Mouse (Mus musculus) stomach, postnatal 0 days (tissue): ENCODE results near the gene Ccl2. TPM values are rescaled to one million over a fixed set of nuclear protein-coding genes. Genes with fewer than 3 reads are reported as not detected.

Experiments
- ATAC-seq: fragments of 200-750 bp; cut with Nextera tagmentation; 2 replicates; pipeline ENCODE4 v1.8.0; 2017; ENCODE audit not compliant: low FRiP score, low TSS enrichment
- DNase-seq: peaks from one replicate; pipeline ENCODE4 v3.0.0-alpha.2; 2016; ENCODE audit warnings: low spot score
- H3K27ac ChIP-seq: fragments of 300-500 bp; sonication (generic); replicated peaks from 2 replicates; pipeline ENCODE4 v1.5.1; 2014; ENCODE audit warnings: mild to moderate bottlenecking, control low read depth
- H3K27me3 ChIP-seq: fragments of 300-500 bp; sonication (generic); 2 replicates; pipeline ENCODE4 v1.6.1; 2014; ENCODE audit warnings: low read length; ENCODE audit not compliant: control insufficient read depth, insufficient read depth
- H3K36me3 ChIP-seq: fragments of 300-500 bp; sonication (generic); 2 replicates; pipeline ENCODE4 v1.6.1; 2014; ENCODE audit warnings: low read length, mixed read lengths; ENCODE audit not compliant: control insufficient read depth, insufficient read depth
- H3K4me1 ChIP-seq: fragments of 300-500 bp; sonication (generic); replicated peaks from 2 replicates; pipeline ENCODE4 v1.6.1; 2014; ENCODE audit warnings: antibody characterized with exemption; ENCODE audit not compliant: control insufficient read depth, insufficient read depth
- H3K4me2 ChIP-seq: fragments of 300-500 bp; sonication (generic); replicated peaks from 2 replicates; pipeline ENCODE4 v1.6.1; 2014; ENCODE audit warnings: low read depth, mild to moderate bottlenecking, control low read depth, moderate library complexity
- H3K4me3 ChIP-seq: fragments of 300-500 bp; sonication (generic); 2 replicates; pipeline ENCODE4 v1.5.1; 2014; ENCODE audit warnings: low read depth, low read length, control low read depth
- H3K9ac ChIP-seq: fragments of 300-500 bp; sonication (generic); 2 replicates; pipeline ENCODE4 v1.6.1; 2014; ENCODE audit warnings: mild to moderate bottlenecking, low read length, control low read depth, mixed read lengths
- H3K9me3 ChIP-seq: fragments of 300-500 bp; sonication (generic); 2 replicates; pipeline ENCODE4 v1.6.1; 2016; ENCODE audit warnings: low read length; ENCODE audit not compliant: control insufficient read depth
- CTCF ChIP-seq: IDR thresholded peaks from 2 replicates; pipeline ENCODE4 v1.5.1; 2016; ENCODE audit warnings: antibody characterized with exemption, low read depth, mild to moderate bottlenecking, moderate library complexity
- EP300 ChIP-seq: optimal IDR thresholded peaks from 2 replicates; pipeline ENCODE3; 2016; ENCODE audit warnings: antibody characterized with exemption
- WGBS: fragments of 180-500 bp; shearing (Covaris S2); extraction: QIAGEN DNeasy Blood & Tissue Kit; methylation state at CpG from one replicate; pipeline ENCODE4 v1.1.7; 2014; 5-methylcytosine and 5-hydroxymethylcytosine counted together
- polyA plus RNA-seq: library from polyadenylated mRNA; unstranded; fragments of >200 nt; fragmentation: Nextera tagmentation; extraction: Ambion mirVana; gene quantifications from 2 replicates; pipeline ENCODE4 v1.2.1, GENCODE M21; 2015

The Ccl2 gene
- polyA plus RNA-seq, 1 experiment from 2014 or later, result 3.3 TPM

DNA sequence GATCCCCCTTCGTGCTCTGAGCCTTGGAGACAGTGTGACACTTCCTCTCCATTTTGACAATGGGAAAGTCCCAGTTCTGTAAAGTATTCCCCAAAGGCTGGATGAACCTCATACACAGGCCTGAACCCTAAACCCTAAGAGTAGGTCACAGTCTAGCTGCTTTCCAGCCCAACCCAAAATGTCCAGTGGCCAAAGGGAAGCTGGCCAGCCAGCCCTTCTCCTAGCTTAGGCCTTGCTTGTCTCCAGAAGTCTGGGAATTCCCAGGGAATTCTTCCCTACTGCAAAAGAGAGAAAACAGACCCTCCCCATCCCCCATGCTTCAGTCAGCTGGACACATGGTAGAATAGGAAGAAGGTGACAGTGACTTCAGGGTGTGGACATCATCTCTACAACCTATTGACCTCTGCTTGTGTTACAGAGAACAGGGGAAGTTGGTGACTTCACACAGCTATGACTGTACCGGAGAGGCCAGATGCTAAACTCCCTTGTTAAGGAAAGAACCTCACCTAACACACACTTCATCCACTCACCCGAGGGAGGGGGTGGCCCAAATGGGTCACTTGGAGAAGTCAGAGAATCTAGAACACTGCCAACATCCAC lies 19.1 kb upstream of the Ccl2 start:
- 82% methylated on average over 3 of the region's 3 CpGs for WGBS
- Histone ChIP-seq H3K36me3 (no peaks in the 10 kb centered on the region), H3K4me1 (no peaks in the 10 kb centered on the region), H3K9me3 (no peaks in the 10 kb centered on the region), H3K9ac (no peak overlapping the region), H3K27ac (no peak overlapping the region), H3K4me2 (no peak overlapping the region), H3K27me3 (no peaks in the 10 kb centered on the region), H3K4me3 (no peak overlapping the region)
- TF ChIP-seq CTCF (no peak), EP300 (no peak)
- no peak for ATAC-seq
- no peak for DNase-seq

DNA sequence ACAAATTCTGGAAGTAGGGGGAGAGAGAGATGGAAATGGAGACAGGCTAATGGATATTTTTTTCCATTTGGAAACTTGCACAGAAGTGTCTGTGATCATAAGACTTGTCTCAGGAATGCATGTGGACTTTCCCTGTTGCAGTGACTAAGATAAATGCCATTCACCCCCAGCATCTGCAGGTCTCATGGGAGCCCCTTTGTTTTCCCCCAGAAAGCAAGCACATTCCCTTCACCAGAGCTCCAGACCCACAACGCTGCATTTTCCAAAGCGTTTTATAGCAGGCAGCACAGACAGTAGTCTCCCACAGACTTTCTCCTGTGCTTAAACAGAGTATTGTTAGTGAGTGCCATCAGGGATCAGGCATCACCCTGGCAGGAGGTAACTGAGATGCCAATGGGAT lies 16.0 kb upstream of the Ccl2 start:
- 27% methylated on average over 2 of the region's 2 CpGs for WGBS
- DNase-seq, result no peak
- Histone ChIP-seq H3K27ac (no peak overlapping the region), H3K36me3 (no peaks in the 10 kb centered on the region), H3K4me1 (no peaks in the 10 kb centered on the region), H3K4me3 (no peak overlapping the region), H3K9me3 (no peaks in the 10 kb centered on the region), H3K4me2 (no peak overlapping the region), H3K9ac (no peak overlapping the region), H3K27me3 (no peaks in the 10 kb centered on the region; the same call in 1 of the 2 replicates)
- TF ChIP-seq CTCF (no peak), EP300 (no peak)
- no peak for ATAC-seq

DNA sequence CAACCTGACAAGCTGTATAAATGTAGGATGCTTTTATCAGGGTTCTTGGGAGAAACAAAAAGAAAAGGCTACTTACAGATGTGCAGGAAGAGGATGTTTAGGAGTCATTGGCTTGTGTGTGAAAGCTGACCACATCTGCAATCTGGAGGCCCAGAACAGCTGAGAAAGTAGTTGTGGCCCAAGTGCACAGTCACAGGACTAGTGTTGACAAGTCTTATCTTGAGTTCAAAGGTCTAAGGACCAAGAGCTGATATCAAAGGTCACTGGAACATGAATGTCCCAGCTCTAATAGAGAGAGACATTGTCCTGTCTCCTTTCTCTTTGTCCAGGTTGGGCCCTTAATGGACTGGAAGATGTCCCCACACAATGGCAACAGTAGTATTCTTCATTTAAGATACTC lies 15.6 kb upstream of the Ccl2 start:
- ATAC-seq (no peak), DNase-seq (no peak)
- no peaks in the 10 kb centered on the region; the same call in 1 of the 2 replicates for H3K27me3 ChIP-seq
- no peaks in the 10 kb centered on the region for H3K9me3 ChIP-seq
- no peak overlapping the region for H3K27ac ChIP-seq
- H3K4me3 ChIP-seq, result no peak overlapping the region
- H3K4me1 ChIP-seq, result no peaks in the 10 kb centered on the region
- TF ChIP-seq CTCF (no peak), EP300 (no peak)
- no peaks in the 10 kb centered on the region for H3K36me3 ChIP-seq
- H3K4me2 ChIP-seq, result no peak overlapping the region
- no peak overlapping the region for H3K9ac ChIP-seq

DNA sequence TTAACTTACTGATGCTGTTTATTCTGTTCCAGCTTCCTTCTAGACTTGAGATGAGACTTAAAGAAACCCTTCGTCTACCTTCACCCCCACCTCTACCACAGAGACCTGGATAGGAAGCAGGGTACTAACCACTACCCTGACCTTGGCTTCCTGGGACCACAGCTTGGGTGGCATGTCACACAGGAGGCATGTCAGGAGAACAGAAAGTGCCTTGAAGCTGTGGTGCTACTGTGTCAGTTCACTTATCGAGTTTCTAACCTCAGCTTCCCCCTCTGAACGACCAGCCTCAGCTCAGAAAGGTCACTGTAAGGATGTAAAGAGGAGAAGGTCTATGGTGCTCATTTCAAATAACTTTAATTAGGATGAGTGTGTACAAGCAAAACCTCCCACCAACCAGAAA lies 14.0 kb upstream of the Ccl2 start:
- 42% methylated on average over 3 of the region's 3 CpGs for WGBS
- no peak overlapping the region for H3K27ac ChIP-seq
- no peak for ATAC-seq
- no peak overlapping the region for H3K4me2 ChIP-seq
- no peaks in the 10 kb centered on the region; the same call in 1 of the 2 replicates for H3K27me3 ChIP-seq
- no peak for DNase-seq
- H3K36me3 ChIP-seq, result no peaks in the 10 kb centered on the region
- no peak overlapping the region for H3K9ac ChIP-seq
- H3K4me1 ChIP-seq, result no peaks in the 10 kb centered on the region
- no peak overlapping the region for H3K4me3 ChIP-seq
- TF ChIP-seq EP300 (no peak), CTCF (no peak)
- no peaks in the 10 kb centered on the region for H3K9me3 ChIP-seq

DNA sequence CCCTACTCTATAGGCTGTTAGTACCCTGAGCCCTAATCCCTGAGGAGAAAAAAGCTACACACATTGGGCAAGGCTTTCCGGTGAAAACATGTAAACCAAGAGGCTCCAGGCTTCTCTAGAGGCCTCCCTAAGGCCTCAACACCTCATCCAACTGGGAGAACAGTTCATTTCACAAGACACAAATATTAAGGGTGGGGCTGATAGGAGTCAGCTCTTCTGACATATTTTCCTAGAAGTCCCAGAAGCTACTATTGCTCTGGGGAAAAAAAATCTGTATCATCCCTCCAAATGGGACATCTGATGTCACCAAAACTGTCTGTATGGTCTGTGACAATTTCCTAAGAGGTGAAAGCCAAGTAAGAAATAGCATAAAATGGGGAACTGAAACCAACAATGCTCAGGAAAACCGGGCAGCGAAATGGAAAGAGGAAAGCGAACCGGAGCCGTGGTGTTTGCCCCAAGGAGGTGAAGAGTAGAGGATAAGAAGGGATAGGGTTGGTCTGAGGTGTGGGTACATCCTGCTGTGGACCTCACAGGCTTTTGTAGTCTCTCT lies 12.8 kb upstream of the Ccl2 start:
- ATAC-seq, result no peak
- TF ChIP-seq EP300, result no peak
- TF ChIP-seq CTCF, result no peak

DNA sequence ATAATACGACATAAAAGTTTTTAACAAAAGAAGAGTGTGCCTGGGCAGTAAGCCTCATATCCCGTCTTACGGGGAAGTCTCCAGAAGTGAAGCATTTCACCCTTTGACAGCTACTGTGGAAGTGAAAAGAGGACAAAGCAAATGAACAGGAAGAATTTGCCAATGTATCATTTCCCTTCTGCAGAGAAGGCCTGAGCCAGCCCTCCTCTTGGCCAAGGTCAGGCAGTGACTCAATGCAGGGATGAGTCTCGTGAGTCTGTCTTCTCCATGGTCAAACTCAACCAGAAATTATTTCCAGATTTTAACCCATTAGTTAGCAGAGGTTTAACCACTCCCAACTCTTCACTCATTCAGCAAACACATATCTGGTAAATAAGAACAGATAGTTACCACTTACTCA lies 11.6 kb upstream of the Ccl2 start:
- no peak overlapping the region for H3K9ac ChIP-seq
- no peak for DNase-seq
- no peak overlapping the region for H3K4me2 ChIP-seq
- WGBS, result 57% methylated on average over 4 of the region's 4 CpGs
- H3K9me3 ChIP-seq, result no peaks in the 10 kb centered on the region
- no peaks in the 10 kb centered on the region for H3K4me1 ChIP-seq
- no peak for TF ChIP-seq CTCF
- no peak for TF ChIP-seq EP300
- no peak overlapping the region for H3K4me3 ChIP-seq
- H3K27me3 ChIP-seq, result no peaks in the 10 kb centered on the region; the same call in 1 of the 2 replicates
- H3K27ac ChIP-seq, result no peak overlapping the region
- H3K36me3 ChIP-seq, result no peaks in the 10 kb centered on the region
- ATAC-seq, result no peak

More for the DNA sequence above, 12.8 kb upstream of the Ccl2 start:
- Histone ChIP-seq H3K9me3 (no peaks in the 10 kb centered on the region), H3K36me3 (no peaks in the 10 kb centered on the region), H3K27me3 (no peaks in the 10 kb centered on the region; the same call in 1 of the 2 replicates), H3K4me3 (no peak overlapping the region), H3K27ac (no peak overlapping the region), H3K9ac (no peak overlapping the region), H3K4me2 (no peak overlapping the region), H3K4me1 (no peaks in the 10 kb centered on the region)
- DNase-seq, result no peak
- 75% methylated on average over 6 of the region's 6 CpGs for WGBS
